Mouse (Mus musculus): ENCODE results near the gene Ugt2a1.
"Not testable (repeated sequence)": the region's sequence is repeated elsewhere in the genome, so short reads cannot be mapped to it uniquely, and the experiment has no call there.

Gene Ugt2a1

DNA sequence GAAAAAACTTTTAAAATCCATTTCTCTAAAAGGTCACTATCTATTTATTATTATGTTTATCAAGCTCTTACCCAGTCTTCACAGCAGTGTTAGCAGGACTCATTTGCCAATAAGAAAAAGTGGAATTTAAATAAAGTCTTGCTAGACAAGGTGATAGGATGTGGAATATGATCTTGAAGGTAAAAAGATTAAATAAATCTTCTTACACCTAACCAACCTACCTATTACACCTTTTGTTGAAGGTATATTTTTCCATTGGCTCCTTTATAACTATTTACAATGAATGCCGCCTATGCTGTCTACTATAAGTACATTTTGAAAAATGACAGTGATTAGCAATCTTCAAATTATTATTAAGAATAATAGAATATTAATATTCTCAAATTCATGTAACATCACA is at the start of gene Ugt2a1:
Gene Ugt2a1 (minus strand): TSS at position 101 of the 400 bp plus-strand sequence.
- DNase-seq: no peak

GRCm38 (mm10) chr5:87538111-87538510 is 47.4 kb upstream of the Ugt2a1 start, which contains the start of gene Sult1b1:
TSS of gene Sult1b1 (minus strand) at chr5:87538195.
- no peak for DNase-seq

GRCm38 (mm10) chr5:87535994-87536644 is 45.4 kb upstream of the Ugt2a1 start:
- DNase-seq: no peak

DNA sequence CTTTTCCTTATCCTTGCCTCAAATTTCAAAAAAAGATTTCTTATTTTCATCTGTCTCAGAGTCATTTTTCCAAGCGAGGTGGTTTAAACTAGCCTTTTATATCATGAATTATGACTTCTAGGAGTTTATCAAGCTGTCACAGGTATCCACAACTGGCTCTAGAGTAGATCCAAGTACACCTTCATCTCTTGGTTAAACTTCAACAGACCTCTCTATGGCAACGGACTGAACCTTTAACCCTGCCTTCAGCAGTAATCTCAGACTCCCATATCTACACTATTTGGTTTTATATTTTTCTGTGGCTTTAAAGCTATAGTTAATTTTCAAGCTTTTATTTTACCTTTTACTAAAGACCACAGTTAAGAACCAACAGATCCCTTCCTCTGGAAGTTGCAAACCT is 41.6 kb upstream of the Ugt2a1 start:
- no peak for DNase-seq

DNA sequence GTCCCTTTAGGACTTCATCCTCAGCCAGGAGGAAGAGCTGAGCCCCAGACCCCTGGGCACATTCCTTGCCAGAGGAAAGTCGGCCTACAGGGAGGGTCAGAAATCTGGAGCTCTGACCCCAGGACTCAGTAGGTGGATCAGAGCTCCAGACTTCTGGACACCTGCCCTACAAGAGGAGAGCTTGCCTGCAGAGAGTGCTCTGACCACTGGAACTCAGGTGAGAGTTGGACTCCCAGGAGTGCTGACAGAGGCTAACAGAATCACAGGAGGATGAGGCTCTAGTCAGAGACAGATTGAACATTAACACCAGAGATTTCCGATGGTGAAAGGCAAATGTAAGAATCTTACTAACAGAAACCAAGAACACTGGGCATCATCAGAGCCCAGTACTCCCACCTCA is 32.9 kb upstream of the Ugt2a1 start:
- DNase-seq: not testable (repeated sequence)

DNA sequence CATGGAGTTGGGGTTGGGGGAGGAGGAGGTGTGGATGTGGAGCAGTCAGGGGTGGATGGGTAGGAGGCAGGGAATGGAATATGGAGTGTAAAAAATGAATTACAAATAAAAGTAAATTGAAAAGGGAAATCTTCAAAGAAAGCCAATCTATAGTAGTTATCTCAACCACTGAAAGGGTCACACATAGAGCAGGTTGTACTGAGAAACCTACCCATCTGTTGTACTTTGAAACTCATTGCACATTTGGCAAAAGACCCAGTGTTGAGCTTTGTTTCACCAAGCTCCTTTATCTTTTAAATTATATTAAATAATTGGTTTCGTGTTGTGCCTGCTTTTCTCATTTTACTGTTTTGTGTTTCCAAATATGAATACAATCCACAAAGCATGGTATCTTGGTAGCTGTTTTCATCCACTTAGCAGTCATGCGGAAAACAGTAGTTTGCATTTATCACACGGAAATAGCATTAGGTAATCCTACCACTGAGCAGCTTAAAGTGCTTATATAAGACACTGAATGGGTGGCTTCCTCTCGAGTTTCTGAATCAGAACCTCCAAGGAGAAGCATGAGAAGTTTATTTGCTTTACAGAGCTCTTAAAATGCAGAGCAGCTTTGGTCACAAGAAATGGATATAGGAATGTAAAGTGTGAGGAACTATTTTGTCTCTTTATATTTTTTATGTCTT is 15.2 kb upstream of the Ugt2a1 start:
- no peak for DNase-seq

GRCm38 (mm10) chr5:87502687-87503086 is 12.0 kb upstream of the Ugt2a1 start:
- DNase-seq: no peak

GRCm38 (mm10) chr5:87499341-87499740 is 8.7 kb upstream of the Ugt2a1 start:
- DNase-seq: no peak

DNA sequence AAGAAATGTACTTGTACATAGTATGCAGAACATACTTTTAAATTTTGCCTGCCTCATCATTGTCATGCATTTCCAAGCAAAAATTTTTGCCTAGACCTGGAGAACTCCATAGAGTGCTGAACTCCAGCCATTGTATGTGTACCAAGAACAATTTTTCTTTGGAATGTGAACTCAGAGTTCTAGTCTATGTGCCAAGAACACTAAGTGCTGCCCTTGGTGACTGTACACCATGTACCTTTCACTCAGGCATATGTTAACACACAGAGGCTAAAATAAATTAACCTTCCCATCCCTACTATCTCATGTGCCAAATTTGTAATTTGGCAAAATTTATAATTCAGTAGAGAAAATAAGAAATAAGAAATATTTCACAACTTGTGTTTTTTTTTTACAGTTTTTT is 8.3 kb upstream of the Ugt2a1 start:
- DNase-seq: no peak

DNA sequence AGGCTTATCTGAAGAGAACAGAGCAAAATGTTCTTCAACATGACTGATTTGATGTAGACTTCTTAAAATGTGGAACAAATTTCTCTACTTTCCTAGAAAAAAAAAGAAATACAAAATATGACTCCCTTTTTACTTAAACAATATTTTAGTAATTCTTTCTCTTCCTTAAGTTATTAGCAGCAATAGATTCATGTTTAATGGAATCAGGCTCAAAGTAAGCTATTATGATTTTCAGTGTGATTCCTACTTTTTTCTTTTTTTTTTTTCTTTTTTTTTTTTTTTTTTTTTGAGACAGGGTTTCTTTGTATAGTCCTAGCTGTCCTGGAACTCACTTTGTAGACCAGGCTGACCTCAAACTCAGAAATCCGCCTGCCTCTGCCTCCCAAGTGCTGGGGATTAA is 4.0 kb downstream of the Ugt2a1 start, which contains the start of gene Gm43638:
Gene Gm43638 (minus strand): TSS at position 101 of the 400 bp plus-strand sequence.
- DNase-seq: not testable (repeated sequence)

DNA sequence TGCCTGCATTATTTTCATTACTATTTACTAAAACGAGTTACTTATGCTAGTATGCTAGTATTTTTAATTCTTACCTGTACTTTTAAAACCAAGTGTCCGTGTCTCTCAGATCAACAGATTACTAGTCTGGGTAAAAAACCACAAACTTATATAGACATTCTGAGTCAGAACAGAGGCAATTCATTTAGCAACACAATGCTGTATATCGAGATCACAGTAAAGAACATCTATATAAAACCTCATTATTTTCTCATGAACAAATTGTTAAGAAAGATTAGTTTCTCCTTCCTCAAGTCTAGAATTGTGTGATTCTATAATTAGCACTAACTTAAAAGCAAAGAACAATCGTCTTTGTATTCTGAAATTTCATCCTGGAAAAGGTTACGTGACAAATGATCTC is 8.5 kb downstream of the Ugt2a1 start, which contains the start of gene Ugt2a2:
Gene Ugt2a2 (minus strand): TSS at position 101 of the 400 bp plus-strand sequence.
- no peak for DNase-seq

DNA sequence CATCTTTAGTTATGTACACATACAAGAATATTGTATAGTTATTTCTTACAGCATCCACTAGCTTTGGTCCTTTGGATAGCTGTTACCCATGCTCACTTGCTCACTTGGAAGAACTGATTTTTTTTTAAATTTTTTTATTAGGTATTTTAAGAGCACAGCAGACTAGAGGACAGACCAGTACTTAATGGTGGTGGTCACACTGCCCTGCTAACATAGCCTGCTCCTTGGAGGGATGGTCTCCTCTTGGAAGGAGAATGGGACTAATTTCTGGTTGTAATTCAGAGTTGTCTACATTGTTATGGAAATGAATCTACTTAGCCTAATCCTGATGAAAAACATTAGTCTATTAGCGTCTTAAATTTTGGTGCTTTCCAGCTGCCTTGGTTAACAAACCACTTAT is 31.9 kb downstream of the Ugt2a1 start:
- DNase-seq: no peak

- DNase-seq: no peak
Measured at GRCm38 (mm10) chr5:87457701-87458100, 33.0 kb downstream of the Ugt2a1 start.

GRCm38 (mm10) chr5:87456216-87456850 is 34.3 kb downstream of the Ugt2a1 start:
- DNase-seq: no peak

DNA sequence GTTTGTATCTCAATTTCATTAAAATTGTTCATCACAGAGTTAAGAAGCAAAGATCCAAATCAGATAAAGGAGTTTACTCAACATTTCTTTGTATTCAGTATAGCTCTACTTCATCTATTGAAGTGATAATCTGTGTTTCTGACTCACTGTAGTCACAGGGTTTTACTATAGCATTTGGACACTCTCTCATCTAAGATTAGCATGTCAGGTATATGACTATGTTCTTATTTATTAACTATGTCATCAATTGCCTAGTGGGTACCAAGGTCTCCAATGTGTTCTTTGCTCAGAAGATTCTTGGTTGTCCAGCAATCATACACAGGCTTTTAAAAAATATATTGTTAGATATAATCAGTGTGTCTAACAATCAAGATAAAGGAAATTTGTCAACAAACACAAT is 35.2 kb downstream of the Ugt2a1 start:
- DNase-seq: no peak

- DNase-seq: not testable (repeated sequence)
Measured at GRCm38 (mm10) chr5:87452514-87452913, 38.2 kb downstream of the Ugt2a1 start.

GRCm38 (mm10) chr5:87436264-87436663 is 54.4 kb downstream of the Ugt2a1 start:
- no peak for DNase-seq

DNA sequence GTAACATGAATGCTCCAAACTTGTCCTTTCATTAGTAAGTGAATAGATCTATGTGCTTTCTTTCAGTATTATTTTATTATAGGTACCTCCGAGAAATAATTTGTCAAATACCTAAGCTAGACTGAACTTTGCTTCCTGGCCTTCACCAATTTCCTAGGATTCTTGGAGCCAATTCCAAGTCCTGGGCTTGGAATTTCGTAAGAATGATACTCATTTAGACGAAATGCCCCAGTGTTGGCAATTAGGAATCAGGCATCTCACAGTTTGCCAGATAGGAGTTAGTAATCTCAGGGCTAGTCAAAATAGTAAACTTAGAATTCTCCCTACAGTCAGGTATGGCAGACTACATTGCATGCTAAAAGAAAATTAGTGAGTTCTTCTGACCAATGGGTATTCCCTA is 65.0 kb downstream of the Ugt2a1 start:
- no peak for DNase-seq

DNA sequence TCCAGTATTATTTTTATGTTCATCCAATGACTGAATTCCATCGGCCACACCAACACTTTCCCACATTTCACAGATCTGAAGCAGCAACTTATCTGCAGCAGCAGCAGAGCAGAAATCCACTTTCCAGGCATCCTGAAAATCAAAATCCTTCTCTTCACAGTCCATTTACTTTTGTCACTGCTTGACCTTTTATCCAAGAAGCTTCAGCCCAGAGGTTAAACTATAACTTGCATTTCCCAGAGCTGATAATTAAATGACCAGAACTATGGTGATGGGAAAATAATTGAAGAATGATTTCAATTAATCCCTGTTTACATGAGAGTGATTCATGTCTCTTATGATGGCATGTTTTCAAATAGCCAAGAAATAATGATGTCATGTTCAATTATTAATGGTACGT is 66.6 kb downstream of the Ugt2a1 start, which contains the start of gene Ugt2b38:
Gene Ugt2b38 (minus strand): TSS at position 163 of the 400 bp plus-strand sequence.
- not testable (repeated sequence) for DNase-seq

Data from cerebellum, adult 11-12 months (tissue).